Mouse (Mus musculus): ENCODE data around the gene Ky. TPM values are rescaled to one million over a fixed set of nuclear protein-coding genes. Genes with fewer than 3 reads are reported as not detected.
A peak's percentile ranks its signal among the peaks of the same experiment; 100 is the strongest.

Ky gene
- polyA plus RNA-seq (2012; ENCODE audit: insufficient read depth, insufficient read length, missing spikeins) = not detected in 2 replicates

DNA sequence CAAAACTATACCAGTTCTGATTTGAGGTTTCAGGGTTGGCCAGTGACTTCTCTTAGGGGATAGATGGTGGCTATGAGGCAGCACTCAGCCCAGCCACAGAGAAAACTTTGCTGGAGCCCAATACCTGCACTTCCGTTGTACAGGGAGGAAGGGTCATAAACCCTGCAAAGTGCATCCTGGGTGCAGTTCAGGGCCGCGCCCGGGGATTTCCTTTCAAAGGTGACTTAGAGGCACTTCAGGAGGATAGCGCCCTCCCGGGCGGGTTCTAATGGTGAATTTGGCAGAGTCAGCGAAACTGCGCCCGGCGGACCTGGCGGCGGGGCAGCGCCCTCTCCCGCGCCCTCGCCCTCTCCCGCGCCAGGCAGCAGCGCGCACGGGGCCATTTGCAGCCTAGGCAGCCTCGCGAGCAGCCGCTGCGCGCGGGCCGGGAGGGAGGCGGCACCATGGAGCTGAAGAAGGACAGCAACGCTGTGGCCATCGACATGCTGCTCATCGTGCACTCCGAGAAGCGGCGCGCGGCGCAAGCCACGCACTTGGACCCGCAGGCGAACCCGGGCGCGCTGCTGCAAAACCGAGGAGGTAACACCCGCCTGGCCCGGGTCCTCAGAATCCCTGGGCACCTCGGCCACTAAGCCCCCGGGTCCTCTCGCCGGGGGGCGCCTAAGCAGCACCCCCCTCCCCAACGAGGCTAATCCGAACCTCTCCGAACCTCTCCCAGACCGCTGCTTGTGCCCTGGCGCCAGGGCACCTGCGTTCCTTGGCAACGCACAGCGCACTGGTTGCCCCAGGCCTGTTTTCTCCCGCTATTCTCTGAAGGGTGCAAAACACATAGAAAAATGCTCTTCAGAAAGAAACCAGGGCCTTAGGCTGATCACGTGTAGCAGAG is at the start of gene Ky:
Gene Ky (plus strand): TSS at position 51 of the 886 bp plus-strand sequence.
- no peak for TF ChIP-seq CTCF (IDR thresholded peaks at IDR 0.05; ENCODE audit: low read depth, low read length)
- TF ChIP-seq POLR2A (IDR thresholded peaks at IDR 0.05; ENCODE audit: borderline replicate concordance, low read depth, low read length) = no peak
- Histone ChIP-seq H3K4me1 (ENCODE audit: control insufficient read depth, insufficient read depth, low read length) (no peaks in the 10 kb centered on the region), H3K4me3 (ENCODE audit: insufficient read depth, low read length) (no peak within 1 kb of the TSS), H3K27ac (ENCODE audit: insufficient read depth, low read depth, low read length) (no peak within 1 kb of the TSS)

DNA sequence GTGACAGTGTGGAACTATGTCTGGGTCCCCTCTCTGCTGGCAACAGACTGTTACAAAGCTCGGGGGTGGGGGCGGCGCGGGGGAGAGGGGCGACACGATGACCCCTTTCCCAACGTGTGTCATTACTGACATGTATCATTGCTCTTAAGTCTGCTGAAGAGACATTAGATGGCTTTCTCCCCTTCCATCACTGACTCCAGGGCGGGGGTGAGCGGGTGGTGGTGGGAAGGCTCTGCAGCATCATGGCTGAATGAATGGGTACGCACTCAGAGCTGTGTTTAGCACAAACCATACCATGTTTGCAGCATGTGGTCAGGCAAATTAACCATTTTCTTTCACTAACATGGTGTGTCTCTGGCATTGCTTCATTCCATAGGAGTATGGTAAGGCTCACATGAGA is 43.3 kb upstream of the Ky start:
- TF ChIP-seq CTCF (IDR thresholded peaks at IDR 0.05; ENCODE audit: low read depth, low read length) (no peak), POLR2A (IDR thresholded peaks at IDR 0.05; ENCODE audit: borderline replicate concordance, low read depth, low read length) (no peak)
- H3K4me1 ChIP-seq (ENCODE audit: control insufficient read depth, insufficient read depth, low read length) = no peaks in the 10 kb centered on the region
- H3K27ac ChIP-seq (ENCODE audit: insufficient read depth, low read depth, low read length) = no peak overlapping the region
- H3K4me3 ChIP-seq (ENCODE audit: insufficient read depth, low read length) = no peak overlapping the region

DNA sequence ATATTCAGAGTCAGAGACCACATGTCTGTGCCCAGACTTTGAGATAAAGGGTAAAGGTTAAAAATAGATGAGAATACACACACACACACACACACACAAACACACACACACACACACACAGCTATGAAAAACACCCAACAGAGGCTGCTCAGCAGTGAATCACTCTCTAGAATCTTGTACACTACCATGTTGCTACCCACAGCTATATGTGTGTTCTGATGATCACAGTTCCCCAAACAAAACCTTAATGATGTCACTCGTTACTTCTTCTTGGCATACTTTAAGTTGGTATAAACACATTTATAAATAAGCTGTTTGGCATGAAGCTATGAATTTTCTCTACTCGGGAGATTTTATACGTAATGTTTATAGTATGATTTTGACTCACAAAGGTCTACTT is 40.5 kb upstream of the Ky start:
- Histone ChIP-seq H3K4me3 (ENCODE audit: insufficient read depth, low read length) (no peak overlapping the region), H3K27ac (ENCODE audit: insufficient read depth, low read depth, low read length) (no peak overlapping the region), H3K4me1 (ENCODE audit: control insufficient read depth, insufficient read depth, low read length) (no peaks in the 10 kb centered on the region)
- TF ChIP-seq POLR2A (IDR thresholded peaks at IDR 0.05; ENCODE audit: borderline replicate concordance, low read depth, low read length) = no peak
- TF ChIP-seq CTCF (IDR thresholded peaks at IDR 0.05; ENCODE audit: low read depth, low read length) = no peak

DNA sequence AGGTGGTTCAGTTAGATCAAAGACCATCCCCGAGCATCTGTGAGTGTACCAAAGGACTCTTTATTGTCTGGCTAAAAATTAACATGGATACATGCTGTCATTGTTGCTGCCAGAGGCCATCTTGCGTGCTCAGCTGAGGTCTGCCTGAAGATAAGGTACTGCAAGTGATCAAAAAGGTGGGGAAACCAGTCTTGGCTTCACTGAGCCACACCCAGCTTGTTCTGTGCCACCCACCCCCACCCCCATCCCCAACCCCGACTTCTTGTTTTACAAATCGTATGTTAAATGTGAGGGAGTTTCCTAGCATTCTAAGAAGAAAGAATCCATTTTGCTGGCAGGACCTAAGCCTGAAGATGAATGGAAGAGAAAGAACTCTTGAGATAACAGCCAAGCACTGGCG is 39.8 kb upstream of the Ky start:
- H3K27ac ChIP-seq (ENCODE audit: insufficient read depth, low read depth, low read length) = no peak overlapping the region
- H3K4me1 ChIP-seq (ENCODE audit: control insufficient read depth, insufficient read depth, low read length) = no peaks in the 10 kb centered on the region
- no peak overlapping the region for H3K4me3 ChIP-seq (ENCODE audit: insufficient read depth, low read length)
- TF ChIP-seq CTCF (IDR thresholded peaks at IDR 0.05; ENCODE audit: low read depth, low read length) = no peak
- no peak for TF ChIP-seq POLR2A (IDR thresholded peaks at IDR 0.05; ENCODE audit: borderline replicate concordance, low read depth, low read length)

DNA sequence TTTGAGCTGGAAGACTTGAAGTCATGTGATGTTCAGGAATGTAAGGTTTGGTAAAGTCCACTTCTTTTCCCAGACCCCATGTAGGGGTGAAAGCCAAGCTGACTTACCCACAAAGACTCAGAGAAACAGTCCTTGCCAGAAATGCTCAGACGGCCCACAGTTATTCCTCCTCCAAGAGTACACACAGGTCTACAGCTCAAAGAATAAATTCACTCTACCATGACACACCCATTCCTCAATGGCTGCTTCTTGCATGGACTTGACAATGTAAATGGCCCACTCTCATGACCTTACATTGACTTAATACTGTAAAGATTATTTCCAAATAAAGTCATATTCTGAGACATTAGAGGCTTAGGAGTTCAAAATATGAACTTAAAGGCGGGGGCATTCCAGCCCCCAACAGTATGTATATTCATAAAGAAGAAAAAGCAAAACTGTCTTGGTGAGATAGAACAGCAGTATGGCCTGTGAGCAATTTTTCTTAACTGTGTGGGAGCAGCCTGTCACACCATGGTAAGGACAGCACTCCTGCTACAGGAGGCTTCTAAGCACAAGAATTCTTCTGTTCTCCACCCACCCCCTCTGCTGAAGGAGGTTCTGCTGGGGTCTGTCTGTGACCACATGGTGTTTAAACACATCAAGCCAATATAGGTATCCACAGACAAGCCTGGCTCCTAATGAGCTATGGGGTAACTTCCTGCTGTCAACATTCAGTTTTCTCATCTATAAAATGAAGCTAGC is 35.3 kb upstream of the Ky start:
- Histone ChIP-seq H3K4me1 (ENCODE audit: control insufficient read depth, insufficient read depth, low read length) (no peaks in the 10 kb centered on the region), H3K4me3 (ENCODE audit: insufficient read depth, low read length) (no peak overlapping the region), H3K27ac (ENCODE audit: insufficient read depth, low read depth, low read length) (no peak overlapping the region)
- TF ChIP-seq CTCF (IDR thresholded peaks at IDR 0.05; ENCODE audit: low read depth, low read length) (no peak), POLR2A (IDR thresholded peaks at IDR 0.05; ENCODE audit: borderline replicate concordance, low read depth, low read length) (no peak)

DNA sequence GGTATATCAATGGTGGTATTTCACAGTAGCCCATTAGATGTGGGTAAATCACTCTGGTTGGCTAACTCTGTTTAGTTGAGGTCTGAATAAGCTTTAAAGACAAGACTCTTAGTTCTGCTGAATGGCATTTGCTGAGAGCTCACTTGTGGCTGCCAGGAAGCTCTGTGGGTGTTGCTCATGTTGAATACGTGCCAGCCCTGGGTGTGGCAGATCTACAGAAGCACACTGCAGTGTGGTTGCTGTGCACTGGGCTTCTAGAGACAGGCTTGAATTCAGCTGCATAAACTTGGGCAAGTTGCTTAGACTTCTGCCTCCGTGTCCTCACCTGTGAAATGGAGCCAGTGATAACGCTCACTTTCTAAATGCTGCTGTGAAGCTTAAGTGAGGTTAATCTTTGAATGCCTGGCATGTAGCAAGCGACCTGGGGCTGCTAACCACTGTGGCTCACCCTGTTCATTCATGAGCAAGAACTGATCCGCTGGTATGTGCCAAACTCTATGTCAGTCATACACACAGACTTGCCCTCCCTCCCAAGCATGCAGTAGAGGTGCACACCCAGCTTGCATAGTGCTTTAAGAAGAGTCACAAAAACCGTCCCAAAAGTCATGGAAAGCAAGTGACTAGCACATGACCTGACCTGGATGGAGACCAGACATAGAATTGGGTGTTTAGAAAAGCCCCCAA is 27.6 kb upstream of the Ky start:
- Histone ChIP-seq H3K4me3 (ENCODE audit: insufficient read depth, low read length) (no peak overlapping the region), H3K4me1 (ENCODE audit: control insufficient read depth, insufficient read depth, low read length) (no peaks in the 10 kb centered on the region), H3K27ac (ENCODE audit: insufficient read depth, low read depth, low read length) (no peak overlapping the region)
- TF ChIP-seq CTCF (IDR thresholded peaks at IDR 0.05; ENCODE audit: low read depth, low read length) = no peak
- no peak for TF ChIP-seq POLR2A (IDR thresholded peaks at IDR 0.05; ENCODE audit: borderline replicate concordance, low read depth, low read length)

DNA sequence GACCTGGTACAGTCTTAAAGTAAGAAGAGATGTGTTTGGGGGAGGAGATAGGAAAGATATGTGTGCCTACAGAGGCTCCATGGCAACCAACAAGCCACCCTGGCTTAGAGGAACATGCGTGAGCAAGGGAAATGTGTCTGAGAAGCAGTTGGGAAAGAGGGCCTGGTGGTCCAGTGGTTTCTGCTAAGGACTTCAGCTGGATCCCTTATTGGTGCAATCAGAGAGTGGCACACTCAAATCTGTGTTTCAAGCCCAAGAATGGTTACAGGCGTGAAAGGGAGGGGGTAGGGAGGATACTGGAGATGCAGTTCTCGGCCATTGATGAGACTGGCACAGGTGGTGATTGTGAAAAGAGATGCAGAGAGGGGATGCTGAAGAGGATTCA is 27.1 kb upstream of the Ky start:
- H3K4me3 ChIP-seq (ENCODE audit: insufficient read depth, low read length) = no peak overlapping the region
- no peaks in the 10 kb centered on the region for H3K4me1 ChIP-seq (ENCODE audit: control insufficient read depth, insufficient read depth, low read length)
- TF ChIP-seq POLR2A (IDR thresholded peaks at IDR 0.05; ENCODE audit: borderline replicate concordance, low read depth, low read length) = no peak
- no peak for TF ChIP-seq CTCF (IDR thresholded peaks at IDR 0.05; ENCODE audit: low read depth, low read length)
- H3K27ac ChIP-seq (ENCODE audit: insufficient read depth, low read depth, low read length) = no peak overlapping the region

DNA sequence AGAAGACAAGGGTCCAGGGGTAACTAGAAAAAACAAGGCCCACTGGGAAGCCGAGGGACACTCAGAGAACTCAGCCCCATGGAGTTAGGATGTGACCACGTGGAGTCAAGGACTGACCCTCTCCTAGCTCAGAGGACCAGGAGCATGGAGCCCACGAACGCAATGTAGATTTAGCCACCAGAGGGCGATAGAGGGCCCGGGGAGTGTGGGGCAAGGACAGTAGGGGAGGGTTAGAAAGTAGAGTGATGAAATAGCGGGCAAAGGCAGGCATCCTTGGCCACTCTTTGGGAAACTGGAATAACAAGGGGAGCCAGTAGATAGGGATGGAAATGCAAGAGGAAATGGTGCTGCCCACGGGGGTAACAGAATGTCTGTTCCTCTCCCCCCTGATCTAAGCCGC is 26.5 kb upstream of the Ky start:
- TF ChIP-seq CTCF (IDR thresholded peaks at IDR 0.05; ENCODE audit: low read depth, low read length) (peak; percentile 70), POLR2A (IDR thresholded peaks at IDR 0.05; ENCODE audit: borderline replicate concordance, low read depth, low read length) (no peak)
- H3K27ac ChIP-seq (ENCODE audit: insufficient read depth, low read depth, low read length) = no peak overlapping the region
- H3K4me1 ChIP-seq (ENCODE audit: control insufficient read depth, insufficient read depth, low read length) = no peaks in the 10 kb centered on the region
- H3K4me3 ChIP-seq (ENCODE audit: insufficient read depth, low read length) = no peak overlapping the region

DNA sequence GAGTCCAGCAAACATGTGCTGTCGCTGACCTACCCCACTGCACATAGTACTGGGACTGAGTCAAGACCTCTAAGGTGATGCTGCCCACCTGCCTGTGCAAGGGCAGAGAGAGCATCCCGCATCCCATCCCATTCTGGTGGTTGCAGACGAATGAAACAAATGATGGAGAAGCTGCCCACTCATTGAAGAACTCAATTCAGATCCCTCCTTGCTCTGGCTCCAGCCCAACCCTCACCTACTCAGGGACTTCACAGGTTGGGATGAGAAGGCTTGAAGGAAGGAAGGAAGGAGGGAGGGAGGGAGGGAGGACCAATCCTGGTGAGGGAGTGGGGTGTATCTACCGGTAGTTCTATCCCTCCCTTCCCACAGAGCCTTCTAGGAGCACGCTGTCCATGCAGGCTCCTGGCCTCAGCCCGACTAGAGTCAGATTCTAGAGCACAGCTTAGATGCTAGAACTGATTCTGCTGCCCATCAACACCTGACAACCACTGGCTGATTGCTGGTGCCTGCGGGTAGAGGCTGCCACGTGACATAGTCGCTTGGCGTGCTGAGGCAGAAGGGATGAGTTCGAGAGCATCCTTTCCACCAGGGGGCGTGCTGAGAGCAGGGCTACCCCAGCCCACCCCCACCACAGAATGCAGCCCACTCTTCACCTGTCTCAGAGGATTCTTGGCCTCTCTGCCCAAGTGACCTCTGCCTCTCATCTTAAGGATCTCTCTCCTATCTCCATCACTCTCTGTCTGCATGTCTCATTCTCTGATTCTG is 13.3 kb upstream of the Ky start:
- no peaks in the 10 kb centered on the region for H3K4me1 ChIP-seq (ENCODE audit: control insufficient read depth, insufficient read depth, low read length)
- TF ChIP-seq POLR2A (IDR thresholded peaks at IDR 0.05; ENCODE audit: borderline replicate concordance, low read depth, low read length) = no peak
- TF ChIP-seq CTCF (IDR thresholded peaks at IDR 0.05; ENCODE audit: low read depth, low read length) = no peak
- H3K27ac ChIP-seq (ENCODE audit: insufficient read depth, low read depth, low read length) = no peak overlapping the region
- no peak overlapping the region for H3K4me3 ChIP-seq (ENCODE audit: insufficient read depth, low read length)
